Mouse (Mus musculus) stomach, postnatal 0 days (tissue): ENCODE results near the gene Iqschfp.

Experiments used
- CTCF ChIP-seq: IDR thresholded peaks from 2 replicates; pipeline ENCODE4 v1.5.1; 2016; ENCODE audit warnings: antibody characterized with exemption, low read depth, mild to moderate bottlenecking, moderate library complexity
- EP300 ChIP-seq: optimal IDR thresholded peaks from 2 replicates; pipeline ENCODE3; 2016; ENCODE audit warnings: antibody characterized with exemption

- TF ChIP-seq CTCF, result no peak
- no peak for TF ChIP-seq EP300
These were observed 200.1 kb downstream of the Iqschfp start for GRCm38 (mm10) chr3:68092108-68092507.
